Mouse (Mus musculus): ENCODE data around the gene Chmp4b. TPM values are rescaled to one million over a fixed set of nuclear protein-coding genes. Genes with fewer than 3 reads are reported as not detected.
A peak's percentile ranks its signal among the peaks of the same experiment; 100 is the strongest.

Chmp4b gene
- polyA plus RNA-seq, 1 experiment = 298 TPM

- Histone ChIP-seq H3K27ac (ENCODE audit: insufficient read depth, low read length) (peak overlapping the region; percentile 75), H3K4me1 (ENCODE audit: control insufficient read depth, insufficient read depth, low read length) (peaks cover 13% of the 10 kb centered on the region), H3K4me3 (ENCODE audit: insufficient read depth, low read length) (peak overlapping the region; percentile 77)
- TF ChIP-seq CTCF (IDR thresholded peaks at IDR 0.05; ENCODE audit: extremely low read depth, insufficient read depth, low read length) = no peak
- no peak for TF ChIP-seq POLR2A (IDR thresholded peaks at IDR 0.05; ENCODE audit: extremely low read depth, insufficient read depth, low read length)
Measured at GRCm38 (mm10) chr2:154656710-154657485, 5.4 kb downstream of the Chmp4b start.

GRCm38 (mm10) chr2:154657486-154658237 is 6.2 kb downstream of the Chmp4b start:
- H3K27ac ChIP-seq (ENCODE audit: insufficient read depth, low read length) = peak overlapping the region; percentile 6; the same call in 1 of the 2 replicates
- H3K4me3 ChIP-seq (ENCODE audit: insufficient read depth, low read length) = peak overlapping the region; percentile 77
- TF ChIP-seq CTCF (IDR thresholded peaks at IDR 0.05; ENCODE audit: extremely low read depth, insufficient read depth, low read length) (no peak), POLR2A (IDR thresholded peaks at IDR 0.05; ENCODE audit: extremely low read depth, insufficient read depth, low read length) (no peak)

DNA sequence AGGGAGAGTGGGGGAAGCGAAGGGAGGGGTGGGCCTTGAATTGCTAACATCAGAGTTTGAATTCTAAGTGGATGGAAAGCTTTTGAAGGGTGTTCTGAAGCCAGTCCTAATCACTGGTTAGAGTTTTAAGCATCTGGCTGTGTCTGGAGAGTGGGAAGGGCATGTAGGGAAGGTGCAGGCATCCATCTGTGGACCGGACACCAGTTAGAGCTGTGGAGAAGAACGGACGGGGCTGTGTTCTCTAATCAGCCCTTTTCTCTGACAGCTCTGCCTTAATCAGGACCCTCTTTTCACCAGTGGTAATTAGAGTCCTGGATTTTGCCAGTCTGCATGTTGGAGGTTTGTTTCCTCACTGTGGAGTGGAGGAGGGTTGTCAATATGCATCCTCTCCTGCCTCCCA is 7.6 kb downstream of the Chmp4b start:
- Histone ChIP-seq H3K27ac (ENCODE audit: insufficient read depth, low read length) (no peak overlapping the region), H3K4me3 (ENCODE audit: insufficient read depth, low read length) (peak overlapping the region; percentile 77), H3K4me1 (ENCODE audit: control insufficient read depth, insufficient read depth, low read length) (peaks cover 13% of the 10 kb centered on the region)
- no peak for TF ChIP-seq POLR2A (IDR thresholded peaks at IDR 0.05; ENCODE audit: extremely low read depth, insufficient read depth, low read length)
- TF ChIP-seq CTCF (IDR thresholded peaks at IDR 0.05; ENCODE audit: extremely low read depth, insufficient read depth, low read length) = no peak

More at GRCm38 (mm10) chr2:154657486-154658237, 6.2 kb downstream of the Chmp4b start:
- H3K4me1 ChIP-seq (ENCODE audit: control insufficient read depth, insufficient read depth, low read length) = peaks cover 13% of the 10 kb centered on the region

GRCm38 (mm10) chr2:154659531-154660074 is 8.1 kb downstream of the Chmp4b start:
- H3K4me3 ChIP-seq (ENCODE audit: insufficient read depth, low read length) = no peak overlapping the region
- peaks cover 13% of the 10 kb centered on the region for H3K4me1 ChIP-seq (ENCODE audit: control insufficient read depth, insufficient read depth, low read length)
- no peak overlapping the region for H3K27ac ChIP-seq (ENCODE audit: insufficient read depth, low read length)
- TF ChIP-seq POLR2A (IDR thresholded peaks at IDR 0.05; ENCODE audit: extremely low read depth, insufficient read depth, low read length) = no peak
- TF ChIP-seq CTCF (IDR thresholded peaks at IDR 0.05; ENCODE audit: extremely low read depth, insufficient read depth, low read length) = no peak

DNA sequence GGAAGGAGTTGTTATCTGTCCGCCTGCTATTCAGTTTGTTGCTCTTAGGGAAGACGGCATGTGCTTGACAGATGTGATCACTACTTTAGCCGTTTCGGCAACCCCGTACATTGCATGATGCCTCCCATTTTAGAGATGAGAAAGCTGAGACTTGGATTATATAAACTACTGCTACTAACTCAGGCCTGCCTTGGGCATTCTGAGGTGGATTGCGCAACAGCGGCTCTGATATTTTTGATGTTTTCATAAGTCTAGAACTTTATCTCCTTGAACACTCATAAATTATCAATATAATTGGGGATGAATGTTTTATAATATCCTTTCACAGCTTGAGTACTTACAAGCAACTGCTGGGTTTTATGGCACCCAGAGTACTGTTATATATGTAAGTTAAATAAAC is 17.2 kb downstream of the Chmp4b start:
- TF ChIP-seq POLR2A (IDR thresholded peaks at IDR 0.05; ENCODE audit: extremely low read depth, insufficient read depth, low read length) (no peak), CTCF (IDR thresholded peaks at IDR 0.05; ENCODE audit: extremely low read depth, insufficient read depth, low read length) (no peak)
- Histone ChIP-seq H3K4me3 (ENCODE audit: insufficient read depth, low read length) (no peak overlapping the region), H3K4me1 (ENCODE audit: control insufficient read depth, insufficient read depth, low read length) (peaks cover 10% of the 10 kb centered on the region; the same call in 1 of the 2 replicates), H3K27ac (ENCODE audit: insufficient read depth, low read length) (no peak overlapping the region)

- Histone ChIP-seq H3K4me3 (ENCODE audit: insufficient read depth, low read length) (no peak overlapping the region), H3K27ac (ENCODE audit: insufficient read depth, low read length) (no peak overlapping the region), H3K4me1 (ENCODE audit: control insufficient read depth, insufficient read depth, low read length) (peaks cover 13% of the 10 kb centered on the region)
- no peak for TF ChIP-seq CTCF (IDR thresholded peaks at IDR 0.05; ENCODE audit: extremely low read depth, insufficient read depth, low read length)
- TF ChIP-seq POLR2A (IDR thresholded peaks at IDR 0.05; ENCODE audit: extremely low read depth, insufficient read depth, low read length) = no peak
Measured at GRCm38 (mm10) chr2:154670106-154670505, 18.6 kb downstream of the Chmp4b start.

GRCm38 (mm10) chr2:154670741-154671140 is 19.2 kb downstream of the Chmp4b start:
- Histone ChIP-seq H3K4me1 (ENCODE audit: control insufficient read depth, insufficient read depth, low read length) (peaks cover 15% of the 10 kb centered on the region), H3K4me3 (ENCODE audit: insufficient read depth, low read length) (no peak overlapping the region), H3K27ac (ENCODE audit: insufficient read depth, low read length) (no peak overlapping the region)
- no peak for TF ChIP-seq CTCF (IDR thresholded peaks at IDR 0.05; ENCODE audit: extremely low read depth, insufficient read depth, low read length)

DNA sequence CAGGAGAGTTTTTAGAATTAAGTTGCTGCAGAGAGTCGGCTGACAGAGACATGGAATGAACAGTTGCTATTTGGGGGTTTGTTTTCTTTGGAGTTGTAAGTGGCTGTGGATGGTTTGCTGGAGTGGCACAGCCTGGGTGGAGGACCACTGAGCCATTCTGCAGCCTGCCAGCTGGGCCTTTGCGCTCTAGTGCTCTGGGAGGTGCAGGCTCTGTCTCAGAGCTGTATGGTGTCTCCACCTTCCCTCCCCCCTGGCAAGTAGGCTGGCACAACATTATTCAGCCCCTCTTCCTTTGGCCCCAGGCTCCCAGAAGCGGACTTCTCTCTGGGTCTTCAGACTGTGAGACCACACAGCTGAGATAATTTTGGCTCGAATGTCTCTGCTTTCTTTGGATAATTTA is 22.5 kb downstream of the Chmp4b start:
- Histone ChIP-seq H3K27ac (ENCODE audit: insufficient read depth, low read length) (no peak overlapping the region), H3K4me1 (ENCODE audit: control insufficient read depth, insufficient read depth, low read length) (peaks cover 21% of the 10 kb centered on the region), H3K4me3 (ENCODE audit: insufficient read depth, low read length) (no peak overlapping the region)
- TF ChIP-seq CTCF (IDR thresholded peaks at IDR 0.05; ENCODE audit: extremely low read depth, insufficient read depth, low read length) (no peak), POLR2A (IDR thresholded peaks at IDR 0.05; ENCODE audit: extremely low read depth, insufficient read depth, low read length) (no peak)

All from cortical plate, adult 2 months (tissue).